Mouse (Mus musculus) megakaryocyte, embryonic 14.5 days (primary cell): ENCODE data around the gene Cnnm3.

Experiments
- FLI1 ChIP-seq: IDR thresholded peaks from 2 replicates; pipeline ENCODE4 v1.6.1; 2012; ENCODE audit warnings: low read length, inconsistent platforms, mixed read lengths
- GATA1 ChIP-seq: IDR thresholded peaks from 3 replicates; pipeline ENCODE4 v1.6.1; 2012; ENCODE audit warnings: mixed read lengths, low read length, inconsistent platforms, borderline replicate concordance

DNA sequence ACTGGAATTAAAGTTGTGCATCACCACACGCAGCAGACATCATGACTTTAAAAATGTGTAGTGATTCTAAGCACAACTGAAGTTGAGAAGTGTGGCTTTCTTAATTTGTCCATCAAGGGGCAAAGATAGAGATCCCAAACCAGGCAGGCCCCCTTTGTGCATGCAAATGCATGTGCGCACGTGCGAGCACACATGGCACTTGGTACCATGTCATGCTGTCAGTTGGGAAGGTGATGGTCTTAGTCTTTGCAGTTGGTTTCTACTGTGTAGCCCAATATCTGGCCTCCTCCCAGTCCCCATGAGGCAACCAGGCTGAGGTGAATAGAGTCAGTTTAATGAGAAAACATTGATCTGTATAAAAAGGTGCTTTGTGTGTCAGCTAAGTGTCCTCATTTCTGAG lies 18.2 kb downstream of the Cnnm3 start:
- TF ChIP-seq GATA1 (no peak), FLI1 (no peak)
